Mouse (Mus musculus) midbrain, embryonic 14.5 days (tissue): ENCODE measurements around the gene Gramd1b. TPM values are rescaled to one million over a fixed set of nuclear protein-coding genes. Genes with fewer than 3 reads are reported as not detected.

Experiments used
- ATAC-seq: fragments of 200-750 bp; cut with Nextera tagmentation; 2 replicates; pipeline ENCODE4 v1.8.0; 2017; ENCODE audit warnings: moderate number of reproducible peaks, moderate library complexity; ENCODE audit not compliant: low FRiP score, low TSS enrichment
- DNase-seq: peaks from one replicate; pipeline ENCODE4 v3.0.0-alpha.2; 2015
- H3K27ac ChIP-seq: fragments of 300-500 bp; sonication (generic); replicated peaks from 2 replicates; pipeline ENCODE4 v1.5.1; 2014; ENCODE audit warnings: mild to moderate bottlenecking, low read depth, low read length, moderate library complexity
- H3K27me3 ChIP-seq: fragments of 300-500 bp; sonication (generic); 2 replicates; pipeline ENCODE4 v1.6.1; 2014; ENCODE audit warnings: low read length, control low read depth, mixed read lengths; ENCODE audit not compliant: control insufficient read depth, insufficient read depth
- H3K36me3 ChIP-seq: fragments of 300-500 bp; sonication (generic); 2 replicates; pipeline ENCODE4 v1.6.1; 2014; ENCODE audit warnings: low read length, control low read depth; ENCODE audit not compliant: control insufficient read depth, insufficient read depth
- H3K4me1 ChIP-seq: fragments of 300-500 bp; sonication (generic); 2 replicates; pipeline ENCODE4 v1.6.1; 2014; ENCODE audit warnings: mild to moderate bottlenecking, antibody characterized with exemption, low read length, control low read depth; ENCODE audit not compliant: control insufficient read depth, insufficient read depth
- H3K4me2 ChIP-seq: fragments of 300-500 bp; sonication (generic); 2 replicates; pipeline ENCODE4 v1.6.1; 2014; ENCODE audit warnings: mild to moderate bottlenecking, low read length, moderate library complexity
- H3K4me3 ChIP-seq: fragments of 300-500 bp; sonication (generic); replicated peaks from 2 replicates; pipeline ENCODE4 v1.5.1; 2014; ENCODE audit warnings: low read depth, low read length
- H3K9ac ChIP-seq: fragments of 300-500 bp; sonication (generic); replicated peaks from 2 replicates; pipeline ENCODE4 v1.6.1; 2014; ENCODE audit warnings: mild to moderate bottlenecking, low read length, moderate library complexity
- H3K9me3 ChIP-seq: fragments of 300-500 bp; sonication (generic); 2 replicates; pipeline ENCODE4 v1.6.1; 2016; ENCODE audit warnings: low read length, control low read depth, mixed read lengths; ENCODE audit not compliant: control insufficient read depth
- WGBS: fragments of 180-500 bp; shearing (Covaris S2); extraction: QIAGEN DNeasy Blood & Tissue Kit; methylation state at CpG from one replicate; pipeline ENCODE4 v1.1.7; 2014; 5-methylcytosine and 5-hydroxymethylcytosine counted together
- polyA plus RNA-seq: library from polyadenylated mRNA; unstranded; fragments of >200 nt; fragmentation: Nextera tagmentation; extraction: Ambion mirVana; gene quantifications from 2 replicates; pipeline ENCODE4 v1.2.1, GENCODE M21; 2014

Gramd1b gene
- polyA plus RNA-seq, 1 experiment from 2014 or later: 11.3 TPM

GRCm38 (mm10) chr9:40397036-40397435 lies 134.1 kb downstream of the Gramd1b start:
- peak; percentile 92 for DNase-seq
- Histone ChIP-seq H3K4me3 (no peak overlapping the region), H3K9me3 (no peaks in the 10 kb centered on the region), H3K9ac (no peak overlapping the region), H3K4me1 (peaks cover 8% of the 10 kb centered on the region), H3K36me3 (no peaks in the 10 kb centered on the region), H3K27ac (peak overlapping the region; percentile 50), H3K27me3 (no peaks in the 10 kb centered on the region), H3K4me2 (peak overlapping the region; percentile 43)
- 9% methylated on average over 2 of the region's 2 CpGs for WGBS
- ATAC-seq: peak; percentile 82

GRCm38 (mm10) chr9:40396171-40396570 lies 135.0 kb downstream of the Gramd1b start:
- Histone ChIP-seq H3K27ac (no peak overlapping the region), H3K4me3 (no peak overlapping the region), H3K4me2 (no peak overlapping the region), H3K9me3 (no peaks in the 10 kb centered on the region), H3K27me3 (no peaks in the 10 kb centered on the region), H3K36me3 (no peaks in the 10 kb centered on the region), H3K9ac (no peak overlapping the region), H3K4me1 (peaks cover 17% of the 10 kb centered on the region)
- 96% methylated on average over 2 of the region's 2 CpGs for WGBS
- no peak for DNase-seq
- no peak for ATAC-seq

DNA sequence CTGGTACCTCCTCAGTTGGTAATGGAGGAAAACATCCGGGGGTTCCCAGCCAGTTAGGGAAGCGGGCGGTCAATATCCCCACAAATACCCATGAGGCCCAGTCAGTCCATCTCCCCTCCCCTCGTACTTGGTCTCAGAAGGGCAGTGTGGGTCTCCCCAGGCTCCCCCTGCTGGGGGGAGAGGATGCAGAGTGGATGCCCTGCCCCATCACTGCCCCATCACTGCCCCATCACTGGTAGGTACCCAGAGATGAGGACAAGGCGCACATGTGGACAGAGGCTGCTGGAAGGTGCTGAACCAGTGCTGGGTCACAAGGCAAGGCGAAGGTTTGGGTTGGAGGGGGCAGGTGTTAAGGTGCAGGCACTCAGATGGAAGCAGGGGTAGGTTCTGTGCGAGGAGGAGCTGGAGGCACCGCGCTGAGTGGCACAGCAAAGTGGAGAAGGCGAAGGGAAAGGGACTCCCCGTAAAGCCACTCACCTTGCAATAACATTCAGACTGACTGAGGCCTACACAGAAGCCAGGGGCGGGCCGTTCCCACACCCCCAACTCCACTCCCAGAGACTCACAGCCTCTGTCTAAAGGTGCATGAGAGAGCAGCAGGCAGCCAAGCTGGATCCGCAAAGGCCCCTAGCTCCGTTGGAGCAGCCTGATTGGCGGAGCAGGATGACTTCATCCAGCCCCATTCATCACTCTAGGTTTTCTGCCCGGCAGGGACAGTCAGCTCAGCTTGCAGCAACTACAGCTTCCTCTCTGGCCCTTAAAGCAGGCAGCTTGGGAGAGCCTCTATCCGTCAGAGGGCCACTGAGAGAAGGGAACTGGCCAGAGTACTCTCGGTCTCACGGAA lies 139.1 kb downstream of the Gramd1b start:
- Histone ChIP-seq H3K36me3 (no peaks in the 10 kb centered on the region), H3K4me1 (peaks cover 17% of the 10 kb centered on the region), H3K27ac (peak overlapping the region; percentile 85), H3K27me3 (no peaks in the 10 kb centered on the region), H3K4me3 (peak overlapping the region; percentile 12), H3K9me3 (no peaks in the 10 kb centered on the region), H3K9ac (peak overlapping the region; percentile 32), H3K4me2 (peak overlapping the region; percentile 47)
- ATAC-seq (peak; percentile 85), DNase-seq (peak; percentile 87)
- WGBS: 15% methylated on average over 20 of the region's 20 CpGs

GRCm38 (mm10) chr9:40391359-40391758 lies 139.8 kb downstream of the Gramd1b start:
- ATAC-seq: no peak
- Histone ChIP-seq H3K9me3 (no peaks in the 10 kb centered on the region), H3K27ac (no peak overlapping the region), H3K9ac (peak overlapping the region; percentile 32), H3K27me3 (no peaks in the 10 kb centered on the region), H3K4me1 (peaks cover 17% of the 10 kb centered on the region), H3K4me3 (no peak overlapping the region), H3K36me3 (no peaks in the 10 kb centered on the region), H3K4me2 (peak overlapping the region; percentile 47)
- no peak for DNase-seq
- WGBS: 58% methylated on average over 17 of the region's 17 CpGs

DNA sequence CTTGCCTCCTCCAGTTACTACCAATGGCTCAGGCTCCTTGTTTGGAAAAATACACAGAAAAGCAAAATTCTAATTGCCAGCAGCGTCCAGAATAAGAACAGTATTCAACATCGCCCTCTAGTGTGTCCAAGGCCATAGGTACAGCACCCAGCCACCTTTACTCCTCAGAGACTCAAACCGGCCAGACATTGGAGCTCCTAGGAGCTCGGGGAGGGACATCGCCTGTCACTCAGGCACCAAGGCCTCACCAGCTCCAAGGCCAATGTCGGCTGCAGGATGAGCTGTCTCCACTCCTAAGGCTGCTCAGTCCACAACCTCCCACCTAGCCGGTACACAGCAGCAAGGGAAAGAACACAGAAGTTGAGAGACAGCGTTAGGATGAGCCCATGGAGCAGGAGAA lies 140.3 kb downstream of the Gramd1b start:
- DNase-seq (peak; percentile 68), ATAC-seq (0 out of 2 replicates have a peak, but pooled peaks have one; percentile 18)
- WGBS: 29% methylated on average over 8 of the region's 8 CpGs
- Histone ChIP-seq H3K9me3 (no peaks in the 10 kb centered on the region), H3K4me2 (peak overlapping the region; percentile 47; the same call in 1 of the 2 replicates), H3K27me3 (no peaks in the 10 kb centered on the region), H3K4me1 (peaks cover 17% of the 10 kb centered on the region), H3K9ac (peak overlapping the region; percentile 32; the same call in 1 of the 2 replicates), H3K36me3 (no peaks in the 10 kb centered on the region), H3K27ac (no peak overlapping the region), H3K4me3 (no peak overlapping the region)

GRCm38 (mm10) chr9:40390396-40390760 lies 140.8 kb downstream of the Gramd1b start:
- no peaks in the 10 kb centered on the region for H3K36me3 ChIP-seq
- H3K9ac ChIP-seq: no peak overlapping the region
- no peaks in the 10 kb centered on the region for H3K27me3 ChIP-seq
- no peaks in the 10 kb centered on the region for H3K9me3 ChIP-seq
- ATAC-seq (no peak), DNase-seq (no peak)
- H3K27ac ChIP-seq: no peak overlapping the region
- 92% methylated on average over 8 of the region's 8 CpGs for WGBS
- peaks cover 17% of the 10 kb centered on the region for H3K4me1 ChIP-seq
- H3K4me3 ChIP-seq: no peak overlapping the region
- no peak overlapping the region for H3K4me2 ChIP-seq

DNA sequence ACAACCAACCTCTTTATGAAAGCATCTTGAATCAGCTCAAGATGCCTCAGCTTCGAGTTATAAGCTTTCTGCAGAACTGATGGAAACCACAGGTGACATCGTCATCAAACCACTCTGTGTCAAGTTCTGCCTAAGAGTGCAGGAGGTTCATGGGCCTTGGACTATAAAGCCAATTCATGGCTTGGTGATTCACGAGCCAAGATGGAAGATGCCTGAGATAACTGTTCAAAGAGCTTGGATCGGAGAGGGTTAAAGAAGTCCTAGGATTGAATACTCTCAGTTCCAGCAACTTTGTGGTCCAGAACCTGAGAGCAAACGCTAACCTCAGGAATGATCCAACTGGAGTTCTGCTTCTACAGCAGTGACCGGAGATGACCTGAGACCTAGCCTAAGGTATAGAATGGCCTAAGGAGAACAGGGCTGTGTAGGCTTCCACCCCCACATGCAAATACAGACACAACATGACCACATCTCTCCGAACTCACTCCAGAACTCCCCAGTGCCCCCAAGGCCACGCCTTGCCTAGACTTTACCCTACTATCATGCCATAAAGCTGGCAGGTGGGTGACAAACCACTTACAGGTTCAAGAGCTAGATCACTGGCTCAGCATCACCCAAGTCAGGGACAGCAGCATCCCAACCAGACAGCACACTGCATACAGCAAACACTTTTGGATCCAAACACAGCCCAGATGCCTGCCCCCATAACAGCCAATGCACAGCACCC lies 141.4 kb downstream of the Gramd1b start:
- ATAC-seq: no peak
- H3K36me3 ChIP-seq: no peaks in the 10 kb centered on the region
- H3K27ac ChIP-seq: no peak overlapping the region
- H3K4me3 ChIP-seq: no peak overlapping the region
- H3K9ac ChIP-seq: no peak overlapping the region
- no peak for DNase-seq
- no peaks in the 10 kb centered on the region for H3K27me3 ChIP-seq
- WGBS: 86% methylated on average over 8 of the region's 8 CpGs
- H3K4me2 ChIP-seq: no peak overlapping the region
- peaks cover 17% of the 10 kb centered on the region for H3K4me1 ChIP-seq
- H3K9me3 ChIP-seq: no peaks in the 10 kb centered on the region

DNA sequence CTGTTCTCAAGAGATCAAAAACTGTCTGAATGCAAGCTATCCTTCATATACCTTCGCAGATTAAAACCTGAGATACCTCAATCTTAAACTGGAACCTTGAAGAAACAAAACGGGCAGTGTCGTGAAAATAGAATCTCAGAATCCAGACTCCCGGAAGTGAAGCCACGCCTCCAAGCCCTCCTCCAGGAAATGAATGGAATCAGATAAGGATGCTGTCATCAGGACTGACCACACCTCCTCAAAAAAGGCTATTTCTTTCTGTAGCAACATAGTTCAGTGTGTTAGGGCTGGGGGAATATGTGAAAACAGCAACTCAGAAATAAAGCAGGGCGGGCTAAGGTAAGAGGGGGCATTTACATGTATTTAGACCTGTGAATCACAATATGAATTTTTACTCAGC lies 142.0 kb downstream of the Gramd1b start:
- H3K4me3 ChIP-seq: no peak overlapping the region
- 89% methylated on average over 6 of the region's 6 CpGs for WGBS
- H3K4me1 ChIP-seq: peaks cover 17% of the 10 kb centered on the region
- ATAC-seq (no peak), DNase-seq (no peak)
- no peak overlapping the region for H3K9ac ChIP-seq
- no peak overlapping the region for H3K4me2 ChIP-seq
- H3K36me3 ChIP-seq: no peaks in the 10 kb centered on the region
- no peaks in the 10 kb centered on the region for H3K27me3 ChIP-seq
- no peak overlapping the region for H3K27ac ChIP-seq
- H3K9me3 ChIP-seq: no peaks in the 10 kb centered on the region
